Mouse (Mus musculus): ENCODE results near the gene Bcl2l13. TPM values are rescaled to one million over a fixed set of nuclear protein-coding genes. Genes with fewer than 3 reads are reported as not detected.

Gene Bcl2l13
- total and polyA plus RNA-seq, 2 experiments from 2014 or later: 30.9 to 32.4 TPM

DNA sequence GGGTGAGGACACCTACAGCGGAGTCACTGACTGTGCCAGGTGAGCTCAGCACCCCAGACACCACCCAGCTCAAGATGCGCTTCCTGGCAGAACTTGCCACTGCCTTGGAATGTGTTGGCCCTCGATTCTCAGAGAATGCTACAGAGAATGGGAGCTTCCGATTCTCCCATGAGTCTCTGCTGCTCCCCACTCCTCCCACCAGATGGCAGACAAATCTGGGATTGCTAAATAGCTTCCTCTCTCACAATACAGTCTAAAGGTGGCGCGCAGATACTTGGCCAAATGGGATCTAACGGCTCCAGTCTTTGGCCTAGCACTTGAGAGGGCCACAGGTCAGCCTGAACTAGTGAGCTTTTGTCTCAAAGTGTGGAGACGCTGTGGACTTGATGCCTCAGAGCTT, 43.1 kb upstream of the Bcl2l13 start:
- DNase-seq (ENCODE audit: low spot score): no peak
- Histone ChIP-seq H3K36me3 (replicated peaks; ENCODE audit: control insufficient read depth, insufficient read depth, low read length) (peaks cover 65% of the 10 kb centered on the region), H3K9ac (replicated peaks; ENCODE audit: low read depth, low read length) (no peak overlapping the region), H3K4me3 (ENCODE audit: low read depth, low read length) (no peak overlapping the region), H3K9me3 (replicated peaks; ENCODE audit: control insufficient read depth, low read length) (no peaks in the 10 kb centered on the region), H3K27ac (ENCODE audit: low read depth) (no peak overlapping the region), H3K27me3 (ENCODE audit: control insufficient read depth, insufficient read depth, low read length) (no peaks in the 10 kb centered on the region), H3K4me1 (ENCODE audit: control insufficient read depth, insufficient read depth) (no peaks in the 10 kb centered on the region), H3K4me2 (ENCODE audit: low read depth, low read length) (no peak overlapping the region)
- no peak for TF ChIP-seq EP300 (IDR thresholded peaks at IDR 0.05; ENCODE audit: low read depth)
- TF ChIP-seq CTCF (IDR thresholded peaks at IDR 0.05; ENCODE audit: low read depth): peak; percentile 17; the same call in 1 of the 2 replicates
- ATAC-seq (ENCODE audit: insufficient read depth, low read depth): no peak
- 87% methylated on average over 8 of the region's 8 CpGs for WGBS

DNA sequence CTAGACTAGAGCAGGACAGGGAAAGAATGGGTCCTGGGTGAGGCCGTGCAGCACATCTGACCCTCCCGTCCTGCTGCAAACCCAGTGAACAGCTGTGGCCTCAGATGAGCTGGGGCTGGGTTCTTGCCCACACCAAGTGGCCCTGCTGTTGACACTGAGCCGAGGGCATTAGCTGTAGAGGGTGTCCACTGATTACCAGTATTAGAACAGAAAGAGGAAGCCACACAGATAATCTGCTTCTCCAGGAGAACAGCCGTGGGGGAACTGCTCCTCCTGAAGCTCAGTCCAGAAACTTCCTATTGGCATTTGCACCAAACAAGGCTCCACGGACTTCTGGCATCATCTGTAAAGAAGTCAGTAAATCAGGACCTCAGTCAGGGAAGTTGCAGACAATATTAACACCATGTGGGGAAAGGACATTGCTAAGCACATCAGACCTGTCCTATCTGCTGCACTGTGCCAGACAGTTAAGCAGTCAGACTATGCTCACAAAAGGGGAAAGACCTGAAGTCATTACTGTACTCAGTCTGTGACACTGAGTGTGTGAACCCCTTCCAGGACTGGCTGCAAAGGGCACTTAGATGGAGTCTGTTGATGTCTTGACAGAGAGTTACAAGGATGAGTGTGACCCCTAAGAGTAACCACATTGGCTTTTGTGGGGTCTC, 40.5 kb upstream of the Bcl2l13 start:
- peaks cover 91% of the 10 kb centered on the region for H3K36me3 ChIP-seq (replicated peaks; ENCODE audit: control insufficient read depth, insufficient read depth, low read length)
- H3K4me2 ChIP-seq (ENCODE audit: low read depth, low read length): no peak overlapping the region

GRCm38 (mm10) chr6:120796111-120796510, 39.9 kb upstream of the Bcl2l13 start:
- Histone ChIP-seq H3K27me3 (ENCODE audit: control insufficient read depth, insufficient read depth, low read length) (no peaks in the 10 kb centered on the region), H3K9me3 (replicated peaks; ENCODE audit: control insufficient read depth, low read length) (no peaks in the 10 kb centered on the region), H3K4me1 (ENCODE audit: control insufficient read depth, insufficient read depth) (no peaks in the 10 kb centered on the region), H3K9ac (replicated peaks; ENCODE audit: low read depth, low read length) (no peak overlapping the region), H3K4me3 (ENCODE audit: low read depth, low read length) (no peak overlapping the region), H3K4me2 (ENCODE audit: low read depth, low read length) (no peak overlapping the region), H3K36me3 (replicated peaks; ENCODE audit: control insufficient read depth, insufficient read depth, low read length) (peaks cover 96% of the 10 kb centered on the region), H3K27ac (ENCODE audit: low read depth) (no peak overlapping the region)
- DNase-seq (ENCODE audit: low spot score) (no peak), ATAC-seq (ENCODE audit: insufficient read depth, low read depth) (no peak)
- 77% methylated on average over 2 of the region's 2 CpGs for WGBS
- TF ChIP-seq EP300 (IDR thresholded peaks at IDR 0.05; ENCODE audit: low read depth): no peak
- no peak for TF ChIP-seq CTCF (IDR thresholded peaks at IDR 0.05; ENCODE audit: low read depth)

More for the DNA sequence above, 40.5 kb upstream of the Bcl2l13 start:
- H3K27ac ChIP-seq (ENCODE audit: low read depth): no peak overlapping the region
- no peak overlapping the region for H3K4me3 ChIP-seq (ENCODE audit: low read depth, low read length)
- no peak overlapping the region for H3K9ac ChIP-seq (replicated peaks; ENCODE audit: low read depth, low read length)
- WGBS: 68% methylated on average over 5 of the region's 5 CpGs
- DNase-seq (ENCODE audit: low spot score) (no peak), ATAC-seq (ENCODE audit: insufficient read depth, low read depth) (no peak)
- no peaks in the 10 kb centered on the region for H3K27me3 ChIP-seq (ENCODE audit: control insufficient read depth, insufficient read depth, low read length)
- H3K4me1 ChIP-seq (ENCODE audit: control insufficient read depth, insufficient read depth): no peaks in the 10 kb centered on the region
- no peaks in the 10 kb centered on the region for H3K9me3 ChIP-seq (replicated peaks; ENCODE audit: control insufficient read depth, low read length)
- TF ChIP-seq EP300 (IDR thresholded peaks at IDR 0.05; ENCODE audit: low read depth) (no peak), CTCF (IDR thresholded peaks at IDR 0.05; ENCODE audit: low read depth) (no peak)

DNA sequence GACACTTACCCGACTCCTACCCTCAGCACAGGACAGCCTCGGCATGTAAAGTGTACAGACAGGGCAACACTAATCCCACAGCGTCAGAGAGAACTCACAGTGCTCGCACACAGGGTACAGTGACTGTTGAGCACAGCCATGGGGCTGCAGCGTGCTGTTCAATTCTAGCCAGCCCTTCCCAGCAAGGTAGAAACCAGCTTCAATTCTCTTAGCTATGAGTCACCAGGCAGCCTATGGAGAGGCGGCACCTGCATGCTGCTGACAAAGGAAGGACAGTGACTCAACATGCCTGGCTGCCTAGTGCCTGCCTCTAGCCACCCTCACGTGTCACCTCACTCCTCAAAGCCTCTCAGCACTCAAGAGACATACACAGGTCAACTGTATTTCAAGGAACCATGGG, 38.0 kb upstream of the Bcl2l13 start:
- Histone ChIP-seq H3K36me3 (replicated peaks; ENCODE audit: control insufficient read depth, insufficient read depth, low read length) (peaks cover 99% of the 10 kb centered on the region), H3K9me3 (replicated peaks; ENCODE audit: control insufficient read depth, low read length) (no peaks in the 10 kb centered on the region), H3K4me1 (ENCODE audit: control insufficient read depth, insufficient read depth) (no peaks in the 10 kb centered on the region), H3K27me3 (ENCODE audit: control insufficient read depth, insufficient read depth, low read length) (no peaks in the 10 kb centered on the region), H3K27ac (ENCODE audit: low read depth) (no peak overlapping the region), H3K9ac (replicated peaks; ENCODE audit: low read depth, low read length) (no peak overlapping the region), H3K4me2 (ENCODE audit: low read depth, low read length) (no peak overlapping the region), H3K4me3 (ENCODE audit: low read depth, low read length) (no peak overlapping the region)
- DNase-seq (ENCODE audit: low spot score) (no peak), ATAC-seq (ENCODE audit: insufficient read depth, low read depth) (no peak)
- 69% methylated on average over 7 of the region's 7 CpGs for WGBS
- TF ChIP-seq EP300 (IDR thresholded peaks at IDR 0.05; ENCODE audit: low read depth) (no peak), CTCF (IDR thresholded peaks at IDR 0.05; ENCODE audit: low read depth) (no peak)

DNA sequence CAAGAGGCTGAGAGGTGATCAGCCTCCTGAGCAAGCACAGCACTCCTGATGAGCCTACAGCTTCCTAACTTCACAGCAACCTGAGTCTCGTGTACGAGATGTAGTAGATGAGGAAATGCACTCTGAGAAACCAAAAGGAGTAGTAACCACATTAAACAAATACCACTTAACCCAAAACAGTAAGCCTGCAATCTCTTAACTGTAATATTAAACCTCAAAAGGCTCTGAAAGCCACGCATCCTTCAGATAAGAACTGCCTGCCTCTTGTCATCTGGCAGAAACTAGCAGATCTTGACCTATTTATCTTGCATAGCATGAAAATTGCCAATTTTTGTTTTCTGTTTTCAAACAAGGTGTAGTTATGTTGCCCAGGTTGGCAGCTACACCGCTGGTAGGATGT, 37.1 kb upstream of the Bcl2l13 start:
- Histone ChIP-seq H3K4me3 (ENCODE audit: low read depth, low read length) (no peak overlapping the region), H3K9me3 (replicated peaks; ENCODE audit: control insufficient read depth, low read length) (no peaks in the 10 kb centered on the region), H3K4me2 (ENCODE audit: low read depth, low read length) (no peak overlapping the region), H3K36me3 (replicated peaks; ENCODE audit: control insufficient read depth, insufficient read depth, low read length) (peaks cover 99% of the 10 kb centered on the region), H3K27ac (ENCODE audit: low read depth) (no peak overlapping the region), H3K4me1 (ENCODE audit: control insufficient read depth, insufficient read depth) (no peaks in the 10 kb centered on the region), H3K27me3 (ENCODE audit: control insufficient read depth, insufficient read depth, low read length) (no peaks in the 10 kb centered on the region), H3K9ac (replicated peaks; ENCODE audit: low read depth, low read length) (no peak overlapping the region)
- no peak for TF ChIP-seq EP300 (IDR thresholded peaks at IDR 0.05; ENCODE audit: low read depth)
- no peak for TF ChIP-seq CTCF (IDR thresholded peaks at IDR 0.05; ENCODE audit: low read depth)
- DNase-seq (ENCODE audit: low spot score) (no peak), ATAC-seq (ENCODE audit: insufficient read depth, low read depth) (no peak)
- 81% methylated on average over 4 of the region's 4 CpGs for WGBS

DNA sequence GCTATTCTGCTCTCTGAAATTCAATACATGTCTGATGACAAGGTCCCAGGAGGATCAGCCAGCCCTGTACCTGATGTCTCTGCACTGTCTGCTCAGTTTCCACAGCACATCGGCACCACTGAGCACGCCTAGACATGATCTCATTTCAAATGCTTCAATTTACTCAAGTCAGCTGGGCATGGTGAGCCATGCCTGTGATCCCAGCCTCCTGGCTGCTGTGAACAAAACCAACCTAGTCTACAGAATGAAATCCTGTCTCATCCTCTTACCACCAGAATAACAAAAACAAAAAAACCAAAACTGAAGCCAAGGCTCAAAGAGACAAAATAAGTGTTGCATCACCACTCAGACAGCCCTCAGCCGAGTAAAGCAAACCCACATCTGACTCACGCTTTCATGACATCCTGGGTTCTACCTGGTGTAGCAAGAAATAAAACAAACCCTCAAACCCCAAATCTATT, 36.4 kb upstream of the Bcl2l13 start:
- H3K4me3 ChIP-seq (ENCODE audit: low read depth, low read length): no peak overlapping the region
- peaks cover 99% of the 10 kb centered on the region for H3K36me3 ChIP-seq (replicated peaks; ENCODE audit: control insufficient read depth, insufficient read depth, low read length)
- TF ChIP-seq EP300 (IDR thresholded peaks at IDR 0.05; ENCODE audit: low read depth): no peak
- no peak for TF ChIP-seq CTCF (IDR thresholded peaks at IDR 0.05; ENCODE audit: low read depth)
- no peaks in the 10 kb centered on the region for H3K9me3 ChIP-seq (replicated peaks; ENCODE audit: control insufficient read depth, low read length)
- no peaks in the 10 kb centered on the region for H3K27me3 ChIP-seq (ENCODE audit: control insufficient read depth, insufficient read depth, low read length)
- ATAC-seq (ENCODE audit: insufficient read depth, low read depth): no peak
- WGBS: 87% methylated on average over 4 of the region's 4 CpGs
- DNase-seq (ENCODE audit: low spot score): no peak
- H3K4me1 ChIP-seq (ENCODE audit: control insufficient read depth, insufficient read depth): no peaks in the 10 kb centered on the region
- H3K27ac ChIP-seq (ENCODE audit: low read depth): no peak overlapping the region
- H3K4me2 ChIP-seq (ENCODE audit: low read depth, low read length): no peak overlapping the region
- H3K9ac ChIP-seq (replicated peaks; ENCODE audit: low read depth, low read length): no peak overlapping the region
